Mouse (Mus musculus) liver, postnatal 0 days (tissue): ENCODE measurements around the gene Fga.

ENCODE experiments used
- CTCF ChIP-seq: sonication (generic); IDR thresholded peaks from 2 replicates; pipeline ENCODE4 v1.5.1; 2016; ENCODE audit warnings: antibody characterized with exemption, low read depth
- EP300 ChIP-seq: IDR thresholded peaks from 2 replicates; pipeline ENCODE4 v1.6.1; 2016; ENCODE audit warnings: antibody characterized with exemption, low read depth, mild to moderate bottlenecking

DNA sequence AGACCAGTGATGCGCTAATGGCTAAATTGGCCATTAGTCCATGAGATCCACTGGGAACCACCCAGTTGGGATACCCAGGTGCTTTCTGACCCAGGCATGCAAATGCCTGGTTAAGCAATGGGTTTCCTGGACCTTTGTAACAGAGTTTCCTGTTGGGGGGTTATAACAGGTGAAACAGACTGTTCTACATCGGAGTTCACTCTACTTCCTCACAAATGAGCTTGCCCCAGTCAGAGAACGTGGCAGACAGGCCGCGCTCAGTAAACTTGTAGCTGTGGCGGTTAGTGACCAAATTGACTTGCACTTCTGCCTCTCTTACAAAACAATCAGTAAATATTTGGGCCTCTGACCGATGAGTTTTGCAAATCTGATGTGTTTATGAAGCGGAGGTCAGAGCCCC lies 22.8 kb upstream of the Fga start:
- TF ChIP-seq EP300 (peak; percentile 83), CTCF (no peak)
